Mouse (Mus musculus): ENCODE data around the gene Srgap2.
"Not testable (repeated sequence)": the region's sequence is repeated elsewhere in the genome, so short reads cannot be mapped to it uniquely, and the experiment has no call there.

Gene Srgap2

DNA sequence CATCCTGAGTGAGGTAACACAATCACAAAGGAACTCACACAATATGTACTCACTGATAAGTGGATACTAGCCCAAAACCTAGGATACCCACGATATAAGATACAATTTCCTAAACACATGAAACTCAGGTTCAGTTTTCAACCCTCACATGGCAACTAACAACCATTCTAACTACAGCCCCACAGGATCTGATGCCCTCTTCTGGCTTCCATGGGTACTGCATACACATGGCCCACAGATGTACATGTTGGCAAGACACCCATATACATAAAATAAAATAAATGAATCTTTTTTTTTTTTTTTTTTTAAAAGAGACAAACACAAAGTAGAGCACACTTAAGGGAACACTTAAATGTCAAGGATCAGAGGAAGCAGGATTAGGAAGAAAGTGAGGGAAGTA lies 198.1 kb downstream of the Srgap2 start:
- DNase-seq, result not testable (repeated sequence)

DNA sequence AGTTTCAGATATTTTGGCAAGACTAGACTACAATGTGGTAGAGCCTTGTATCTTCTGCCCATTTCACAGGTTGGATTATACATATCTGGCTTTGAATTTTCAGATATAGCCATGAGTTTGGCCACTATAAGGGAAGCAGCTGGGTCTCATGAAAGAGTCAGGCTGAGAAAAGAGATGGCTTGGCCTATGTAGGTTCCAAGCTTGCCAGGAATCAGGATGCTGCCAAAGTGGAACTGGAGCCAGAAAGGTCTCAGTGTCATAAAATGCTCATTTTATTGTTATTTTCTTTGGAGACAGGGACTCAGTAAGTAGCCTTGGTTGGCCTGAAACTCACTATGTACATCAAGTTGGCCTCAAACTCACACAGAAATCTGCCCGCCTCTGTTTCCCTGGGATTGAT lies 200.0 kb downstream of the Srgap2 start:
- DNase-seq, result no peak

DNA sequence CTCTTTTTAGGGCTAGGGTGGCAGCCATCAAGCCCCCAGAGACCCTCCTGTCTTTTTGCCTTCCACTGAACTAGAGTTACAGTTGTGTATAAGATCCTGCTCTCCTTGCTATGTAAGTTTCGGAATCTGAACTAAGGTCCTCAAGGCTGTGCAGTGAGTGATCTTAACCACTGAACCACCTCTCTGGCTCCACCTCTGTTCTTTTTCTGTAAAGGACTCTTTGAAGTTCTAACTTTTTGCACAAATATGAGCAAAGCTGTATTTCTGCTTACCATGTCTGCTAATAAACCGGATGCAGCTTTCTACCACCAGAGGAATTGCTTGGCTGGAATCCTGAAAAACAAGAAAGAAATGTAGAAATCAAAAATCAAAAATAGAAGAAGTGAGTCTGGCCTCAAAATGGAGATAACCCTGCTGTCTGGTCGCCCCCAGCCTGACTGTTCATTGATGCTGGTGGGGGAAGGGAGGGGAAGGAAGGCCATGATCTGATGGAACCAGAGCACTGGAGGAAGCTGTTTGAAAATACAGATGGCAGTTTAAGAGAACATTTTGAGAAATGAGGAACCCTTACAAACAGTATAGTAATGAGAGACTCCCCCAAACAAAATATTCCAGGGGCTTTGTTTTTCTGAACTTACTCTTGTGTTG lies 202.2 kb downstream of the Srgap2 start:
- no peak for DNase-seq

DNA sequence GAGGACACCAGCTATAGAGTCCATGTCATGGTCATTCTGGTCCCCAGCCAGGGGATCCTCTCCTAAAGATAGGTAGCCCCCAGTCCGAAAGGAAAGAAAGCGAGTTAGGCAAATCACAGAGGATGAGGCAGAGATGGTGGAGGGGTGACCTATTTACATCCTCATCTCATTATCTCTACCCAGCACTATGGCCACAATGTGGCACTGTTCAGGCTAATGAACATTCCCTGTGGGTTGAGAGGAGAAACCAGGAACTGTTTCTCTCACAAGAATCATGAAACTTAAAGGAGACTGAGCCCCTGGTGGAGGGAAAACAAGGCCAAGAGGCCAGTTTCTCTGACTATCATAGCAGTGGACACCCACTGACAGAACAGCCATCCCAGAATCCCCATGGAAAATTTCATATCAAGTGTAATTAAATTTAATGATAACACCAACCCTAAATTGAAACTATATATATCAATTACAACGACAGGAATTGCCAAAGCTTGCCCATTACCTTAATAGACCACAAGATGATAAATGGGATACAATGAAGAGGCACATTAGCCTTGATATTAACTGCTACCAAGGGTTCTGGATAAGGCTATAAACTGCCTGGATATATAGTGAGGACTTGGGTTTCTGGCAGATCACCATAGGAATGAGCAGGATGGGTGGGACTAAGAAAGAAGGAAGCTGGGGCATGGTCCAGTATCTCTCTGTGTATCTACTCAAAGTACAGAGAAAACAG lies 207.4 kb downstream of the Srgap2 start:
- no peak for DNase-seq

DNA sequence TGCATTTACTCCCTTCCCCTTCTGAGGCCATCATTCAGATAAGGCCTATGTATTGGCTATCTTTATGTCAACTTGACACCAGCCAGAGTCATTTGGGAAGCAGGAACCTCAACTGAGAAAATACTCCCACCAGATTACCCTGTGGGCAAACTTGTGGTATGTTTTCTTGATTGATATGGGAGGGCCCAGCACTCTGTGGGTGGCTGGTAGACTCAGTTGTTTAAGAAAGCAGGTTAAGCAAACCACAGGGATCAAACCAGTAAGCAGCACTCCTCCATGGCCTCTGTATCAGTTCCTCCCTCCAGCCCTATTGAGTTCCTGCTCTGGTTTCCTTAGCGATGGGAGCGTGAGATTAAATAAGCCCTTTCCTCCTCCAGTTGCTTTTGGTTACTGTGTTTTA lies 208.8 kb downstream of the Srgap2 start:
- no peak for DNase-seq

DNA sequence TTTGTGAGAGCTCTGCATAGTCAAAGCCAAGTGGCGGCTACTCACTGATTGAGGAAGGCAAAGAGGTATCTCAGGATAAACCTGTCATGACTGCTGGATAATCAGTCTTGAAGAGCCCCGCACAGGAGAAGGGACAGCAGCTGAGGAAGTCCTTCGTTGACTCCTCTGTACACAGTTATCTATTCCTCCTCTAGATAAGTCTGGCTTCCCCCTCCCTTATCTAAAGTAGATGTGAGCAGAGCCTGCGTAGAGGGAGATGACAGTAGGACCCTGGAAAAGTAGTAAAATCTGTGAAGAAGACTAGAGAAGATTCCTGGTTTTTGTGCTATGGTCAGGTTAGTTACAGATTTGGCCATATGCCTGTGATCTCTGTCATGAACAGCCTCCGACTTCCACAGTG lies 209.5 kb downstream of the Srgap2 start:
- no peak for DNase-seq

- DNase-seq, result no peak
These were observed 215.9 kb downstream of the Srgap2 start for GRCm38 (mm10) chr1:131311284-131311683.

DNA sequence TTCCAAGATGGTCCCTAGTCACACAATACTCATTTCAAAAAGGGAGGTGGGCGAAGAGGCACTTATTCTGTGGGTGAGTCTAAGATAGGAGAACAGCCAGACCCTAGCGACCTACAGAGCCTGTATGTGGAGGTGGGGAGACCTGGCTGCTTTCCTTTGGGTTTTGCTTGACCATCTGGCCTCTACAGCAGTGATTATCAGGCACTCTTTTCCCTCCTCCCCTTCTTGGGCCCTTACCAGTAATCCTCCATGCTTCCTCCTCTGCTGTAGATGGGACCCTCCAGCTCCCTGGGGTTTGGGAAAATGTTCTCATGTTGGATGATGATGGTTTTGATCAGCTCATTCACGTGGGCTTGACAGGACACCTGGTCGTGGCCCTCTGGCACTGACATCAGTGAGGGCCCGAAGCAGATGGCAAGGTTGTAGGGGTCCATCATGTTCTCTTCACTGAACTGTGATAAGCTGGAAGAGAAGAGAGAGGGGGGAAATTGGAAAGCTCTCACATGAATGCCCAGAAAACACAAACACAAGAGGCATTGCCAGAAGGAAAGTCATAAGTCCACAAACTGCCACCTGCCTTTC lies 216.8 kb downstream of the Srgap2 start:
- DNase-seq, result no peak

GRCm38 (mm10) chr1:131300750-131301149 lies 226.4 kb downstream of the Srgap2 start:
- DNase-seq, result no peak

- peak; percentile 27 for DNase-seq
These were observed 227.4 kb downstream of the Srgap2 start for GRCm38 (mm10) chr1:131299788-131300187.

GRCm38 (mm10) chr1:131299240-131299639 lies 227.9 kb downstream of the Srgap2 start:
- DNase-seq, result no peak

- no peak for DNase-seq
These were observed 229.0 kb downstream of the Srgap2 start for GRCm38 (mm10) chr1:131298171-131298570.

DNA sequence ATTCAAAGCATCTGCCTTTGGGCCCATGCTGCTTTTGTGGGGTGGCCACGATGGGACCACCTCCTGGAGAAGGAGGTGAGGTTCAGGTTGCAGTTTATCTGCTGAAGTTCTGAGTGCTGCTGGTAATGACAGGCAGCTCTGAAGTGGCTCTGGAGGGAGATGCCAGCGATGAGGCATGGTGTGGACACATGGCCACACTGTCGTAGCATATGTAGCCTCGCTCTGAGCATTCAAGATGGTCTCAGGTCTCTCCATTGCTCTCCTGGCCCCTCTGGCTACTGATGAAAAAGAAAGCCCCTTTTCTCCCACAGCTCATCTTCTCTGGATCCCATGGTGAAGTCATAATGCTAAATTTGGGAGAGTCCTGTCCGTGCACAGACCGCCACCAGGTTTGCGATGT lies 230.4 kb downstream of the Srgap2 start:
- DNase-seq, result no peak

- DNase-seq, result no peak
These were observed 232.0 kb downstream of the Srgap2 start for GRCm38 (mm10) chr1:131295200-131295599.

GRCm38 (mm10) chr1:131293922-131294250 lies 233.3 kb downstream of the Srgap2 start:
- no peak for DNase-seq

- no peak for DNase-seq
These were observed 233.8 kb downstream of the Srgap2 start for GRCm38 (mm10) chr1:131293221-131293921.

- peak; percentile 75 for DNase-seq
These were observed 236.5 kb downstream of the Srgap2 start for GRCm38 (mm10) chr1:131290648-131291047.

DNA sequence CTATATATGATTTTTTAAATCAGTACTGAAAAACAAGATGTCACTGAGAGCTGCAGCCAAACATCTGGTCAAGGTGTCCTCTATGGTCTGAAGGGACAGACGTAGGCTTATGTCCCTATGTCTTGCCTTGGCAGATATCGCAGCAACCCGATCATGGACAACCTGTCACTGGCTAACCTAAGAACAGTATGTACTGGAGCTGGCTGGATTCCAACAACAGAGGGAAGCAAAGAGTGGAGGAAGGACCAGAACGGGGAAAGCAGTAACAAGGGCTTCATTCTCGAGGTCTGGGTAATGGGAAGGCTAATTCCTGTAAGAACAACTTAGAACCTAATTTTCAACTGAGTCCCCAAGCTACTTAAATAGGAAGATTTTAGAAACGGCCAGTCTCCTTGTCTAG lies 238.2 kb downstream of the Srgap2 start:
- DNase-seq, result no peak

GRCm38 (mm10) chr1:131287267-131287666 lies 239.9 kb downstream of the Srgap2 start:
- no peak for DNase-seq

GRCm38 (mm10) chr1:131286803-131287202 lies 240.3 kb downstream of the Srgap2 start:
- no peak for DNase-seq

- no peak for DNase-seq
These were observed 242.5 kb downstream of the Srgap2 start for GRCm38 (mm10) chr1:131284616-131285015.

- DNase-seq, result no peak
These were observed 243.0 kb downstream of the Srgap2 start for GRCm38 (mm10) chr1:131284167-131284566.

DNA sequence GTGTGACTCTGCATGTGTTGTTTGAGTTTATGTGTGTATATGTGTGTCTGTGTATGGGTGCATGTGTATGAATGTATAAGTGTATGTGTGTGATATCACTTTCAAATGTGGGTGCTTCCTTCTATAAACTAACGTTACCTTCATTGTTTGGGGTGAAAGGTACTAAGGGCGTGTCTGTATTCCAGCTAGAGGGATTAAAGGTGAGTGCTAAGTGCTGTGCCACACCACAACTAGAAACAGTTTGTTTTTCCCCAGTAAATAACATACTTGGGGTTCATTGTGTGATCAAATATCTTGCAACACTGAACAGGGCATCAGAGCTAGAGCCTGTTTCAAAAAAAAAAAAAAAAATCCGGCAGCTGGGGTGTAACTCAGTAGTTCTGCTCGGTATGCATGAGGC lies 245.4 kb downstream of the Srgap2 start:
- no peak for DNase-seq

GRCm38 (mm10) chr1:131280280-131280679 lies 246.9 kb downstream of the Srgap2 start:
- DNase-seq, result no peak
